ENCODE assay signal across 10 mouse cellular contexts in the genomic region with DNA sequence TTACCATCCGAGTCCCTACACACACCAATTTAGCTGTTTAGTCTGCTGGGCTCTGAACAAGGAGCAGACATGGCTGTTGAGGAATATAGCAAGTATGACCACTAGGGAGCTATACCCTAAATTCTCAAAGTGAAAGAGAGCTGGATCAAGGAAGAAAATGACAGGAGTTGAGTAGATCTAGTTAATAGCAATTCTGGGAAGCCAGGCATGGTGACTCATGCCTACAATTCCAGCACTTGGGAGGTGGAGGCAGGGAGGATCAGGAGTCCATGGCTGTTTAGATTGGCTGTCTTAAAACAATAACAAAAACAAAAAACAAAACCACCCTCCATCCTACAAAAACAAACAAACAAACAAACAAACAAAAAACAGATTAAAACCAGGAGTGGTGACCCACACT. TPM values are rescaled to one million over a fixed set of nuclear protein-coding genes. Genes with fewer than 3 reads are reported as not detected.
DNase-seq lines count a peak whose midpoint lies in the region; ATAC-seq lines count a peak whose summit lies in the region.
"Had no signal": no experiment of that assay in that cellular context is flagged by ENCODE, and none has a peak within 500 bp of the region (broad histone marks: within the 10 kb centered on the region; RNA-seq: fewer than 3 reads in every experiment).

No protein-coding gene starts in this region.

- peak overlapping the region; percentile 96 for H3K4me2 ChIP-seq in heart, embryonic 14.5 days (ENCODE audit: low read length)
- peak overlapping the region; percentile 69 for H3K4me2 ChIP-seq in hindbrain, embryonic 14.5 days (replicated peaks)
- H3K4me2 ChIP-seq in midbrain, embryonic 13.5 days (replicated peaks) = peak overlapping the region; percentile 84

- 77% methylated on average over 1 of the region's 1 CpGs for WGBS in heart, embryonic 14.5 days
- 77% methylated on average over 1 of the region's 1 CpGs for WGBS in hindbrain, embryonic 14.5 days
- WGBS in midbrain, embryonic 13.5 days = 89% methylated on average over 1 of the region's 1 CpGs

- 0 out of 2 replicates have a peak, but pooled peaks cover 2% of the 10 kb centered on the region for H3K36me3 ChIP-seq in heart, embryonic 14.5 days (ENCODE audit: control insufficient read depth, insufficient read depth, low read length)
- H3K36me3 ChIP-seq in hindbrain, embryonic 14.5 days (replicated peaks; ENCODE audit: control insufficient read depth, insufficient read depth) = no peaks in the 10 kb centered on the region; the same call in 1 of the 2 replicates
- H3K36me3 ChIP-seq in midbrain, embryonic 13.5 days = peaks cover 9% of the 10 kb centered on the region; the same call in 1 of the 2 replicates

- H3K27ac ChIP-seq in heart, embryonic 14.5 days (replicated peaks in 1 of 2; ENCODE audit: control insufficient read depth in 1 of 2, insufficient read depth in 1 of 2, low read depth in 2 of 2, low read length in 2 of 2) = no peak overlapping the region
- no peak overlapping the region for H3K27ac ChIP-seq in hindbrain, embryonic 14.5 days
- H3K27ac ChIP-seq in midbrain, embryonic 13.5 days = no peak overlapping the region

- H3K9ac ChIP-seq in heart, embryonic 14.5 days (ENCODE audit: low read length) = no peak overlapping the region
- H3K9ac ChIP-seq in hindbrain, embryonic 14.5 days = no peak overlapping the region; the same call in 1 of the 2 replicates
- H3K9ac ChIP-seq in midbrain, embryonic 13.5 days (replicated peaks) = no peak overlapping the region

- H3K4me3 ChIP-seq in heart, embryonic 14.5 days (ENCODE audit: control insufficient read depth in 1 of 2, insufficient read depth in 1 of 2, low read depth in 1 of 2, low read length in 2 of 2) = no peak overlapping the region; a peak in 1 of 4 replicates
- H3K4me3 ChIP-seq in hindbrain, embryonic 14.5 days (replicated peaks; ENCODE audit: low read length) = no peak overlapping the region
- peak overlapping the region; percentile 83; the same call in 1 of the 2 replicates for H3K4me3 ChIP-seq in midbrain, embryonic 13.5 days (replicated peaks)

- H3K27me3 ChIP-seq in heart, embryonic 14.5 days (ENCODE audit: control insufficient read depth, insufficient read depth, low read length) = no peaks in the 10 kb centered on the region
- H3K27me3 ChIP-seq in hindbrain, embryonic 14.5 days (ENCODE audit: control insufficient read depth, insufficient read depth, low read length) = no peaks in the 10 kb centered on the region
- no peaks in the 10 kb centered on the region for H3K27me3 ChIP-seq in midbrain, embryonic 13.5 days

- H3K4me1 ChIP-seq in heart, embryonic 14.5 days (ENCODE audit: control insufficient read depth in 2 of 2, insufficient read depth in 2 of 2, low read length in 2 of 2) = peaks cover 3 to 12% of the 10 kb centered on the region in 2 experiments; a peak in 2 of 4 replicates
- H3K4me1 ChIP-seq in hindbrain, embryonic 14.5 days (replicated peaks; ENCODE audit: control insufficient read depth, insufficient read depth, low read length) = peaks cover 9% of the 10 kb centered on the region
- H3K4me1 ChIP-seq in midbrain, embryonic 13.5 days (replicated peaks) = peaks cover 28% of the 10 kb centered on the region

- no peak for ATAC-seq in heart, embryonic 14.5 days (ENCODE audit: insufficient number of reproducible peaks, insufficient read depth, low FRiP score, low read depth)
- no peak for ATAC-seq in hindbrain, embryonic 14.5 days (ENCODE audit: low FRiP score)
- ATAC-seq in midbrain, embryonic 13.5 days = no peak
- ATAC-seq: Patski had no signal

- no peak for DNase-seq in heart, postnatal 4 days
- peak; percentile 36 for DNase-seq in MN1 (ENCODE audit: low spot score)
- no peak for DNase-seq in hindbrain, embryonic 14.5 days (ENCODE audit: low spot score)
- no peak for DNase-seq in cerebellum, adult 9-10 months
- no peak for DNase-seq in adrenal gland, postnatal 36 days
- DNase-seq in kidney, postnatal 4 days = no peak
- DNase-seq: kidney, adult 8-10 months had no signal

- no peaks in the 10 kb centered on the region for H3K9me3 ChIP-seq in heart, embryonic 14.5 days (ENCODE audit: control insufficient read depth, low read length)
- no peaks in the 10 kb centered on the region for H3K9me3 ChIP-seq in hindbrain, embryonic 14.5 days (ENCODE audit: control insufficient read depth, low read length)
- H3K9me3 ChIP-seq in midbrain, embryonic 13.5 days = no peaks in the 10 kb centered on the region

RNA-seq across cellular contexts. Expression of gene Plekhm1, which starts 1.2 kb away (rescaled TPM):
- polyA plus RNA-seq in heart, embryonic 14.5 days (2014; fragmentation: Nextera tagmentation; extraction: Ambion mirVana) = 6.3 and 6.5 TPM in 2 replicates
- total RNA-seq in heart, postnatal 4 days (2021) = 1 to 10 TPM; 8.6 to 9.5 TPM
- polyA plus RNA-seq in hindbrain, embryonic 14.5 days (2014; fragmentation: Nextera tagmentation; extraction: Ambion mirVana) = 9.2 and 10.3 TPM in 2 replicates
- 9.1 and 9.4 TPM in 2 replicates for polyA plus RNA-seq in midbrain, embryonic 13.5 days (2015; fragmentation: Nextera tagmentation; extraction: Ambion mirVana)
- 10 to 100 TPM; 20.1 to 21.5 TPM for total RNA-seq in adrenal gland, postnatal 36 days (2021)

RNA-seq across cellular contexts. Expression of gene Arhgap27, which starts 47.8 kb away (rescaled TPM):
- polyA plus RNA-seq in heart, embryonic 14.5 days (2014; fragmentation: Nextera tagmentation; extraction: Ambion mirVana) = 5.6 and 6.5 TPM in 2 replicates
- total RNA-seq in heart, postnatal 4 days (2021) = 10 to 100 TPM; 23.5 to 25.4 TPM
- 3.9 and 5.4 TPM in 2 replicates for polyA plus RNA-seq in hindbrain, embryonic 14.5 days (2014; fragmentation: Nextera tagmentation; extraction: Ambion mirVana)
- 1.7 and 2.6 TPM in 2 replicates for polyA plus RNA-seq in midbrain, embryonic 13.5 days (2015; fragmentation: Nextera tagmentation; extraction: Ambion mirVana)
- total RNA-seq in adrenal gland, postnatal 36 days (2021) = 10 to 100 TPM; 10.1 to 16.3 TPM
